Mouse (Mus musculus): ENCODE measurements around the gene Cdc5l.

- TF ChIP-seq CTCF (IDR thresholded peaks at IDR 0.05; ENCODE audit: low read depth) (no peak), EP300 (optimal IDR thresholded peaks at IDR 0.05) (no peak)
Observed at GRCm38 (mm10) chr17:45432706-45433398, 685 bp downstream of the Cdc5l start.
